Mouse (Mus musculus): ENCODE measurements around the gene Itgb2. TPM values are rescaled to one million over a fixed set of nuclear protein-coding genes. Genes with fewer than 3 reads are reported as not detected.

Itgb2 gene
- polyA plus RNA-seq, 1 experiment: 69.1 TPM

- peak overlapping the region; percentile 65 for H3K27ac ChIP-seq (ENCODE audit: control insufficient read depth, insufficient read depth, low read depth, low read length, poor library complexity)
- 14% methylated on average over 5 of the region's 5 CpGs for WGBS
- H3K4me1 ChIP-seq (ENCODE audit: control insufficient read depth, insufficient read depth, low read length): peaks cover 6% of the 10 kb centered on the region; the same call in 1 of the 2 replicates
- TF ChIP-seq POLR2A (IDR thresholded peaks at IDR 0.05; ENCODE audit: borderline replicate concordance, control insufficient read depth, low read depth, low read length): no peak
- TF ChIP-seq CTCF (IDR thresholded peaks at IDR 0.05; ENCODE audit: control insufficient read depth, insufficient read depth, low read length): no peak
- H3K4me3 ChIP-seq (replicated peaks; ENCODE audit: control insufficient read depth, low read depth, low read length): no peak overlapping the region
These were observed 9.6 kb upstream of the Itgb2 start for GRCm38 (mm10) chr10:77520497-77520896.

GRCm38 (mm10) chr10:77522021-77522731 is 7.9 kb upstream of the Itgb2 start:
- Histone ChIP-seq H3K4me1 (ENCODE audit: control insufficient read depth, insufficient read depth, low read length) (peaks cover 6% of the 10 kb centered on the region; the same call in 1 of the 2 replicates), H3K4me3 (replicated peaks; ENCODE audit: control insufficient read depth, low read depth, low read length) (peak overlapping the region; percentile 59), H3K27ac (ENCODE audit: control insufficient read depth, insufficient read depth, low read depth, low read length, poor library complexity) (peak overlapping the region; percentile 93)
- TF ChIP-seq CTCF (IDR thresholded peaks at IDR 0.05; ENCODE audit: control insufficient read depth, insufficient read depth, low read length) (no peak), POLR2A (IDR thresholded peaks at IDR 0.05; ENCODE audit: borderline replicate concordance, control insufficient read depth, low read depth, low read length) (peak; percentile 31; the same call in 1 of the 2 replicates)
- under 1% methylated on average over 18 of the region's 18 CpGs for WGBS

GRCm38 (mm10) chr10:77522746-77523145 is 7.3 kb upstream of the Itgb2 start:
- TF ChIP-seq POLR2A (IDR thresholded peaks at IDR 0.05; ENCODE audit: borderline replicate concordance, control insufficient read depth, low read depth, low read length): no peak
- 22% methylated on average over 12 of the region's 12 CpGs for WGBS

GRCm38 (mm10) chr10:77523321-77523720 is 6.7 kb upstream of the Itgb2 start:
- Histone ChIP-seq H3K27ac (ENCODE audit: control insufficient read depth, insufficient read depth, low read depth, low read length, poor library complexity) (peak overlapping the region; percentile 65), H3K4me1 (ENCODE audit: control insufficient read depth, insufficient read depth, low read length) (peaks cover 6% of the 10 kb centered on the region; the same call in 1 of the 2 replicates), H3K4me3 (replicated peaks; ENCODE audit: control insufficient read depth, low read depth, low read length) (no peak overlapping the region)
- WGBS: 5% methylated on average over 7 of the region's 7 CpGs
- no peak for TF ChIP-seq POLR2A (IDR thresholded peaks at IDR 0.05; ENCODE audit: borderline replicate concordance, control insufficient read depth, low read depth, low read length)
- no peak for TF ChIP-seq CTCF (IDR thresholded peaks at IDR 0.05; ENCODE audit: control insufficient read depth, insufficient read depth, low read length)

More at GRCm38 (mm10) chr10:77522746-77523145, 7.3 kb upstream of the Itgb2 start:
- peak overlapping the region; percentile 93 for H3K27ac ChIP-seq (ENCODE audit: control insufficient read depth, insufficient read depth, low read depth, low read length, poor library complexity)
- H3K4me3 ChIP-seq (replicated peaks; ENCODE audit: control insufficient read depth, low read depth, low read length): peak overlapping the region; percentile 49
- peaks cover 6% of the 10 kb centered on the region; the same call in 1 of the 2 replicates for H3K4me1 ChIP-seq (ENCODE audit: control insufficient read depth, insufficient read depth, low read length)

GRCm38 (mm10) chr10:77526488-77526887 is 3.6 kb upstream of the Itgb2 start:
- Histone ChIP-seq H3K4me1 (ENCODE audit: control insufficient read depth, insufficient read depth, low read length) (peaks cover 5% of the 10 kb centered on the region; the same call in 1 of the 2 replicates), H3K27ac (ENCODE audit: control insufficient read depth, insufficient read depth, low read depth, low read length, poor library complexity) (no peak overlapping the region), H3K4me3 (replicated peaks; ENCODE audit: control insufficient read depth, low read depth, low read length) (no peak overlapping the region)
- no peak for TF ChIP-seq CTCF (IDR thresholded peaks at IDR 0.05; ENCODE audit: control insufficient read depth, insufficient read depth, low read length)
- no peak for TF ChIP-seq POLR2A (IDR thresholded peaks at IDR 0.05; ENCODE audit: borderline replicate concordance, control insufficient read depth, low read depth, low read length)
- WGBS: 80% methylated on average over 2 of the region's 2 CpGs

GRCm38 (mm10) chr10:77528634-77529033 is 1.4 kb upstream of the Itgb2 start:
- H3K4me1 ChIP-seq (ENCODE audit: control insufficient read depth, insufficient read depth, low read length): peaks cover 7% of the 10 kb centered on the region; the same call in 1 of the 2 replicates

GRCm38 (mm10) chr10:77531026-77532019 is 1.3 kb downstream of the Itgb2 start:
- TF ChIP-seq POLR2A (IDR thresholded peaks at IDR 0.05; ENCODE audit: borderline replicate concordance, control insufficient read depth, low read depth, low read length) (no peak), CTCF (IDR thresholded peaks at IDR 0.05; ENCODE audit: control insufficient read depth, insufficient read depth, low read length) (no peak)
- Histone ChIP-seq H3K4me1 (ENCODE audit: control insufficient read depth, insufficient read depth, low read length) (peaks cover 8% of the 10 kb centered on the region; the same call in 1 of the 2 replicates), H3K4me3 (replicated peaks; ENCODE audit: control insufficient read depth, low read depth, low read length) (peak overlapping the region; percentile 82), H3K27ac (ENCODE audit: control insufficient read depth, insufficient read depth, low read depth, low read length, poor library complexity) (peak overlapping the region; percentile 82)
- WGBS: 15% methylated on average over 6 of the region's 6 CpGs

More at GRCm38 (mm10) chr10:77528634-77529033, 1.4 kb upstream of the Itgb2 start:
- WGBS: 75% methylated on average over 6 of the region's 6 CpGs
- no peak overlapping the region for H3K4me3 ChIP-seq (replicated peaks; ENCODE audit: control insufficient read depth, low read depth, low read length)
- H3K27ac ChIP-seq (ENCODE audit: control insufficient read depth, insufficient read depth, low read depth, low read length, poor library complexity): no peak overlapping the region
- no peak for TF ChIP-seq CTCF (IDR thresholded peaks at IDR 0.05; ENCODE audit: control insufficient read depth, insufficient read depth, low read length)

GRCm38 (mm10) chr10:77532020-77532413 is 2.0 kb downstream of the Itgb2 start:
- no peak; the same call in 1 of the 2 replicates for TF ChIP-seq CTCF (IDR thresholded peaks at IDR 0.05; ENCODE audit: control insufficient read depth, insufficient read depth, low read length)
- TF ChIP-seq POLR2A (IDR thresholded peaks at IDR 0.05; ENCODE audit: borderline replicate concordance, control insufficient read depth, low read depth, low read length): no peak
- 9% methylated on average over 1 of the region's 1 CpGs for WGBS
- Histone ChIP-seq H3K27ac (ENCODE audit: control insufficient read depth, insufficient read depth, low read depth, low read length, poor library complexity) (peak overlapping the region; percentile 82), H3K4me1 (ENCODE audit: control insufficient read depth, insufficient read depth, low read length) (peaks cover 8% of the 10 kb centered on the region; the same call in 1 of the 2 replicates), H3K4me3 (replicated peaks; ENCODE audit: control insufficient read depth, low read depth, low read length) (peak overlapping the region; percentile 82)

Data from bone marrow, adult 2 months (tissue).